Mouse (Mus musculus): Measurements from ENCODE around the gene Rnf186. TPM values are rescaled to one million over a fixed set of nuclear protein-coding genes. Genes with fewer than 3 reads are reported as not detected.

The Rnf186 gene
- total and polyA plus RNA-seq, 2 experiments from 2014 or later, result not detected

DNA sequence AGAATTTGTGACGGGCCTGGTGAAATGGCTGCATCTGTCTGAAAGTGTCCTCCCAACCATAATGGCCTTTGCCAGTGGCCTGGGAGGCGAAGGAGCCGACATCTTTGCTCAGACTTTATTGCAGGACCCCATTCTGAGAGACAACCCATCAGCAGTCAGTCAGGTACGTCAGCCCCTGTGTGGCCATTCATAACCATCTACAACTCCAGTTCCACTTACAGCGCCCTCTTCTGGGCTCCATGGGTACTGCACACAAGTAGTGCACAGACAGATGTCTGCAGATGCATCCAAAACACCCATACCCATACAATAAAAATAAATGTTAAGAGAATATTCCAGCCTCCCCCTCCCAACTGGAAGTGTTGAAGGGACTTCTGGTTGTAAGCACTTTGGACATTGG, 29.5 kb downstream of the Rnf186 start:
- Histone ChIP-seq H3K27ac (ENCODE audit: low read depth, low read length) (no peak overlapping the region), H3K9ac (no peak overlapping the region), H3K4me3 (ENCODE audit: low read depth, low read length) (no peak overlapping the region), H3K4me1 (ENCODE audit: insufficient read depth) (no peaks in the 10 kb centered on the region), H3K4me2 (ENCODE audit: low read depth) (no peak overlapping the region), H3K27me3 (ENCODE audit: insufficient read depth, low read length) (no peaks in the 10 kb centered on the region), H3K9me3 (ENCODE audit: low read length) (no peaks in the 10 kb centered on the region), H3K36me3 (ENCODE audit: insufficient read depth) (no peaks in the 10 kb centered on the region)
- peak; percentile 50 for TF ChIP-seq CTCF (IDR thresholded peaks at IDR 0.05; ENCODE audit: low read depth)
- WGBS, result 76% methylated on average over 5 of the region's 5 CpGs
- ATAC-seq, result no peak
- DNase-seq, result no peak

- 85% methylated on average over 4 of the region's 4 CpGs for WGBS
- Histone ChIP-seq H3K4me1 (ENCODE audit: insufficient read depth) (no peaks in the 10 kb centered on the region), H3K4me2 (ENCODE audit: low read depth) (no peak overlapping the region)
Observed at GRCm38 (mm10) chr4:138997121-138997520, 30.2 kb downstream of the Rnf186 start.

DNA sequence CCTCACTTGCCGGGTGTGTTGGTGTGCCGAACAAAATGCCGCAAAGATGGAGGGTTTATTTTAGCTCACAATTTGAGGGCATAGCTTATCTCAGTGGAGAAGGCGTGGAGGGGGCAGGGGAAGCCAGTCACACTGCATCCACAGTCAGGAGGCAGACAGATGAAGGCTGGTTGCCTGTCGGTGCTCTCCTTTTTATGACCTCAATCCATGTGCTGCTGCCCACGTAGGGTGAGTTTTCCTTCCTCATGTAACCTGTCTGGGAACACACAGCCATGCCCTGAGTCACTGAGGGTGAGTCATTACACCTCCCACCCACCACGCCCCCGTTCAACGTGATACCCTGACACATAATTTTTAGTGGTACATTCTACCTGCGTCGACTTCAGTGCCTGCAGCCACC, 31.7 kb downstream of the Rnf186 start:
- Histone ChIP-seq H3K27me3 (ENCODE audit: insufficient read depth, low read length) (no peaks in the 10 kb centered on the region), H3K4me3 (ENCODE audit: low read depth, low read length) (no peak overlapping the region), H3K9ac (no peak overlapping the region), H3K9me3 (ENCODE audit: low read length) (no peaks in the 10 kb centered on the region), H3K36me3 (ENCODE audit: insufficient read depth) (no peaks in the 10 kb centered on the region), H3K4me1 (ENCODE audit: insufficient read depth) (no peaks in the 10 kb centered on the region), H3K4me2 (ENCODE audit: low read depth) (no peak overlapping the region), H3K27ac (ENCODE audit: low read depth, low read length) (no peak overlapping the region)
- ATAC-seq, result no peak
- DNase-seq, result no peak
- TF ChIP-seq CTCF (IDR thresholded peaks at IDR 0.05; ENCODE audit: low read depth), result no peak
- 89% methylated on average over 11 of the region's 11 CpGs for WGBS

More at GRCm38 (mm10) chr4:138997121-138997520, 30.2 kb downstream of the Rnf186 start:
- Histone ChIP-seq H3K9ac (no peak overlapping the region), H3K27me3 (ENCODE audit: insufficient read depth, low read length) (no peaks in the 10 kb centered on the region), H3K9me3 (ENCODE audit: low read length) (no peaks in the 10 kb centered on the region), H3K36me3 (ENCODE audit: insufficient read depth) (no peaks in the 10 kb centered on the region), H3K4me3 (ENCODE audit: low read depth, low read length) (no peak overlapping the region), H3K27ac (ENCODE audit: low read depth, low read length) (no peak overlapping the region)
- DNase-seq (no peak), ATAC-seq (no peak)
- TF ChIP-seq CTCF (IDR thresholded peaks at IDR 0.05; ENCODE audit: low read depth), result peak; percentile 46

DNA sequence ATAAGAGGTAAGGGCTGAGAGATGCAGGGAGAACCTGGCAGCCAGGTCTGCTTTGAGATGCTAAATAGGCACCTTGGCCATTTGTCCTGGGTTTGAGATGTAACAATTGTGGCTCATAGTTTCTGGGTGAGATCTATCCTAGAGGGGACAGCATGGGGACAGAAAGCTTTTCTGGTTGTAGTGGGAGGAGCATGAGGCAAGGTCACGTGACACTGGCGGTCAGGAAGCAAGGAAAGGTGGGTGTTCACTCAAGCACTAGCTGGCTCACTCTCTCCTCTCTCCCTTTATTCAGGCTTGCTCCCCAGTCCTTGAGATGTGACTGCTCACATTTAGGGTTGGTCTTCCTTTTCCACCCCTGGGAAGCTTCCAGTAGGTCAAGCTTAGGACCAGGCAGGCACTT, 34.1 kb downstream of the Rnf186 start:
- no peaks in the 10 kb centered on the region for H3K27me3 ChIP-seq (ENCODE audit: insufficient read depth, low read length)
- no peaks in the 10 kb centered on the region for H3K4me1 ChIP-seq (ENCODE audit: insufficient read depth)
- no peak overlapping the region for H3K4me2 ChIP-seq (ENCODE audit: low read depth)
- H3K4me3 ChIP-seq (ENCODE audit: low read depth, low read length), result no peak overlapping the region
- no peak for TF ChIP-seq CTCF (IDR thresholded peaks at IDR 0.05; ENCODE audit: low read depth)
- H3K36me3 ChIP-seq (ENCODE audit: insufficient read depth), result no peaks in the 10 kb centered on the region
- ATAC-seq, result no peak
- no peak overlapping the region for H3K27ac ChIP-seq (ENCODE audit: low read depth, low read length)
- DNase-seq, result no peak
- H3K9me3 ChIP-seq (ENCODE audit: low read length), result no peaks in the 10 kb centered on the region
- WGBS, result 71% methylated on average over 2 of the region's 2 CpGs
- no peak overlapping the region for H3K9ac ChIP-seq

DNA sequence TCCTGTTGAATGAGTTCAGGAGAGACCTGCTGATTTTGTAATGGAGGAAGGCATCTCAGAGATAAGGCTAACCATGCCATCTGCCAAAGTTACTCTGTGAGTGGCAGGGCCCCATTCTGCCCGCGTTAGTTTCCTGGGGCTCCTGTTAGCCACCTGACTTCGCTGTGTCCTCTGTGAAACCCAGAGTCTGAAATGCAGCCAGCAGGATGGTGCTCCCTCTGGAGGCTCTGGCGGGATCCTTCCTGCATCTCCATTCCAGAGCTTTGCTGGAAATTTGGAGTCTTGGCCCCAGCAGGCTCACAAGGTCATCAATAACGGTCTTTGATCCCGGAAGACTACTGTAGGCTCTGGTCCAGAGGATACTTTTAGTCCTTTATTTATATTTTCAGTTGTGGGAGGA, 34.5 kb downstream of the Rnf186 start:
- ATAC-seq (no peak), DNase-seq (no peak)
- Histone ChIP-seq H3K4me2 (ENCODE audit: low read depth) (no peak overlapping the region), H3K9me3 (ENCODE audit: low read length) (no peaks in the 10 kb centered on the region), H3K27me3 (ENCODE audit: insufficient read depth, low read length) (no peaks in the 10 kb centered on the region), H3K27ac (ENCODE audit: low read depth, low read length) (no peak overlapping the region), H3K4me3 (ENCODE audit: low read depth, low read length) (no peak overlapping the region), H3K4me1 (ENCODE audit: insufficient read depth) (no peaks in the 10 kb centered on the region), H3K9ac (no peak overlapping the region), H3K36me3 (ENCODE audit: insufficient read depth) (no peaks in the 10 kb centered on the region)
- TF ChIP-seq CTCF (IDR thresholded peaks at IDR 0.05; ENCODE audit: low read depth), result peak; percentile 46
- 27% methylated on average over 6 of the region's 6 CpGs for WGBS

GRCm38 (mm10) chr4:139004067-139004466, 37.2 kb downstream of the Rnf186 start:
- TF ChIP-seq CTCF (IDR thresholded peaks at IDR 0.05; ENCODE audit: low read depth), result no peak
- Histone ChIP-seq H3K4me3 (ENCODE audit: low read depth, low read length) (no peak overlapping the region), H3K4me2 (ENCODE audit: low read depth) (no peak overlapping the region), H3K9me3 (ENCODE audit: low read length) (no peaks in the 10 kb centered on the region), H3K27me3 (ENCODE audit: insufficient read depth, low read length) (no peaks in the 10 kb centered on the region), H3K9ac (no peak overlapping the region), H3K27ac (ENCODE audit: low read depth, low read length) (no peak overlapping the region), H3K36me3 (ENCODE audit: insufficient read depth) (no peaks in the 10 kb centered on the region), H3K4me1 (ENCODE audit: insufficient read depth) (no peaks in the 10 kb centered on the region)
- ATAC-seq (no peak), DNase-seq (no peak)
- WGBS, result 73% methylated on average over 8 of the region's 8 CpGs

DNA sequence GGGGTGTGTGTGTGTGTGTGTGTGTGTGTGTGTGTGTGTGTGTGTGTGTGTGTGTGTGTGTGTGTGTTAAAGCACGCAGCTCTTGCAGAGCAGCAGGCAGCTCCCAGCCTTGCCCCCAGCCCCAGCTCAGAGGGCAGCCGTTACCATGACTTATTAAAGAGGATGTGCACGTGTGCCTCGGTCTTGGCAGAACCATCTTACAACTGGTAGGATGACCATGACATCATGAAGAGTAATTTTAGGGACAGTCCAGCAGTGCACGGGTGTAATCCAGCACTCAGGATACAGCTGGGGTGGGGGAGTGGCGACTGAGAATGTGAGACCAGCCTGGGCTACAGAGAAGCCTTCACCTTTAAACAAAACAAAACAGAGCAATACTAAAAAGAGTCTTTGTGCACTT, 38.3 kb downstream of the Rnf186 start:
- no peak; the same call in 1 of the 2 replicates for ATAC-seq
- no peak overlapping the region for H3K27ac ChIP-seq (ENCODE audit: low read depth, low read length)
- WGBS, result 62% methylated on average over 6 of the region's 6 CpGs

GRCm38 (mm10) chr4:139007353-139007752, 40.4 kb downstream of the Rnf186 start:
- Histone ChIP-seq H3K9ac (no peak overlapping the region), H3K4me1 (ENCODE audit: insufficient read depth) (no peaks in the 10 kb centered on the region), H3K4me3 (ENCODE audit: low read depth, low read length) (no peak overlapping the region), H3K36me3 (ENCODE audit: insufficient read depth) (no peaks in the 10 kb centered on the region), H3K27ac (ENCODE audit: low read depth, low read length) (no peak overlapping the region), H3K27me3 (ENCODE audit: insufficient read depth, low read length) (no peaks in the 10 kb centered on the region), H3K4me2 (ENCODE audit: low read depth) (no peak overlapping the region), H3K9me3 (ENCODE audit: low read length) (no peaks in the 10 kb centered on the region)
- WGBS, result 85% methylated on average over 3 of the region's 3 CpGs
- TF ChIP-seq CTCF (IDR thresholded peaks at IDR 0.05; ENCODE audit: low read depth), result no peak
- ATAC-seq, result no peak
- no peak for DNase-seq

More for the DNA sequence above, 38.3 kb downstream of the Rnf186 start:
- TF ChIP-seq CTCF (IDR thresholded peaks at IDR 0.05; ENCODE audit: low read depth), result no peak
- H3K4me2 ChIP-seq (ENCODE audit: low read depth), result no peak overlapping the region
- no peak overlapping the region for H3K4me3 ChIP-seq (ENCODE audit: low read depth, low read length)
- no peak overlapping the region for H3K9ac ChIP-seq
- DNase-seq, result no peak
- no peaks in the 10 kb centered on the region for H3K4me1 ChIP-seq (ENCODE audit: insufficient read depth)
- no peaks in the 10 kb centered on the region for H3K9me3 ChIP-seq (ENCODE audit: low read length)
- no peaks in the 10 kb centered on the region for H3K27me3 ChIP-seq (ENCODE audit: insufficient read depth, low read length)
- no peaks in the 10 kb centered on the region for H3K36me3 ChIP-seq (ENCODE audit: insufficient read depth)

All from forebrain, postnatal 0 days (tissue).